Mouse (Mus musculus) testis, adult 2 months (tissue): Measurements from ENCODE around the gene Pecr. TPM values are rescaled to one million over a fixed set of nuclear protein-coding genes. Genes with fewer than 3 reads are reported as not detected.
"Not testable (repeated sequence)": the region's sequence is repeated elsewhere in the genome, so short reads cannot be mapped to it uniquely, and the experiment has no call there.

Source experiments
- H3K27ac ChIP-seq: fragments of 200-500 bp; 2 replicates; pipeline ENCODE4 v1.5.1; 2012; ENCODE audit warnings: low read depth, low read length; ENCODE audit not compliant: control insufficient read depth, insufficient read depth
- H3K27me3 ChIP-seq: fragments of 200-500 bp; 2 replicates; pipeline ENCODE4 v1.6.1; 2012; ENCODE audit warnings: mild to moderate bottlenecking, low read length, moderate library complexity; ENCODE audit not compliant: control insufficient read depth, insufficient read depth
- H3K36me3 ChIP-seq: fragments of 200-500 bp; 2 replicates; pipeline ENCODE4 v1.6.1; 2012; ENCODE audit warnings: mild to moderate bottlenecking, low read length; ENCODE audit not compliant: control insufficient read depth, insufficient read depth
- H3K4me1 ChIP-seq: fragments of 200-500 bp; 2 replicates; pipeline ENCODE4 v1.6.1; 2012; ENCODE audit warnings: low read length; ENCODE audit not compliant: control insufficient read depth, insufficient read depth
- H3K4me3 ChIP-seq: fragments of 200-500 bp; 2 replicates; pipeline ENCODE4 v1.5.1; 2012; ENCODE audit warnings: low read depth, mild to moderate bottlenecking, low read length, moderate library complexity, mixed read lengths; ENCODE audit not compliant: control insufficient read depth
- CTCF ChIP-seq: fragments of 200-500 bp; IDR thresholded peaks from 2 replicates; pipeline ENCODE4 v1.5.1; 2012; ENCODE audit warnings: low read depth, mild to moderate bottlenecking, inconsistent platforms, low read length, moderate library complexity; ENCODE audit not compliant: control insufficient read depth, insufficient read depth, insufficient replicate concordance
- POLR2A ChIP-seq: fragments of 200-500 bp; IDR thresholded peaks from 2 replicates; pipeline ENCODE4 v1.6.1; 2012; ENCODE audit warnings: low read depth, mild to moderate bottlenecking, inconsistent platforms, low read length, moderate library complexity; ENCODE audit not compliant: control insufficient read depth
- polyA plus RNA-seq: library from polyadenylated mRNA; depleted of rRNA; stranded (reverse); fragments of >200 nt; gene quantifications from 2 replicates; pipeline ENCODE4 v1.2.3, GENCODE M21; 2012

Gene Pecr
- polyA plus RNA-seq, 1 experiment, result 1.5 TPM

DNA sequence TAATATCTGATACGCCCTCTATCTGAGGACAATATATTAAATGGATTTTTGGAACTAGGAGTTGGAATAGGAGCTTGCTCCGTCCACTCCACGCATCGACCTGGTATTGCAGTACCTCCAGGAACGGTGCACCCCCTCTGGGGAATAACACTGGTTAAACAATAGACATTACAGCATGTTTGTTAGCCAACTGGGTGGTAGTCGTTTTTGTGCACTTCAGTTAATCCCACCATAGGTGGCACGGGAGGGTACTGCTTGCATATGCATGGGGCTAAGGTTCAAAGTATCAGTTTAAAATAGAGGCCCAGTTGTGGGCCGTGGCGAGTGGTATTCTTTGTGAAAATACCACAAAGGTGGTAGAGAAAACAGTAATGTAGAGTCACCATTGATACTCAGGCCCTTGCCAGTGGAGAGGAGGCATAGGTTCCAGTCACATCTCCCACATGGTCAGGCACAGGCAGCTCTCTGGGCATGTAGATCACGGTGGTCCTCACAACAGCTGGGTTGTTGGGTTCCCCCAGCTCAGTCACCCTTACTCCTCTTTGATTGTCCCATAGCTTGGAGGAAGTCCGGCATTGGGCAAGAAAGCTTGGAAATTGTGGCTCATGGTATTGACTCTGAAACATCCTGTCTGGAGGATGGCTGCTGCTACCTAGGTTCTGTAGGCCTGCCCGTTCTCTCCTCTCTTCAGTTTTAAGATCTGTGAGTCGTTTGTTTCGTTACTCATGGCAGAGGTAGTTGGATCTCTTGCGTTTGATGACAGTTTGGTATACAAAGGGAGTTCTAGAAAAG lies 28.9 kb downstream of the Pecr start:
- H3K36me3 ChIP-seq, result no peaks in the 10 kb centered on the region
- H3K27me3 ChIP-seq, result no peaks in the 10 kb centered on the region
- TF ChIP-seq POLR2A (no peak), CTCF (no peak)
- peak overlapping the region; percentile 24 for H3K27ac ChIP-seq
- H3K4me1 ChIP-seq, result peaks cover 10% of the 10 kb centered on the region
- no peak overlapping the region; the same call in 1 of the 2 replicates for H3K4me3 ChIP-seq

DNA sequence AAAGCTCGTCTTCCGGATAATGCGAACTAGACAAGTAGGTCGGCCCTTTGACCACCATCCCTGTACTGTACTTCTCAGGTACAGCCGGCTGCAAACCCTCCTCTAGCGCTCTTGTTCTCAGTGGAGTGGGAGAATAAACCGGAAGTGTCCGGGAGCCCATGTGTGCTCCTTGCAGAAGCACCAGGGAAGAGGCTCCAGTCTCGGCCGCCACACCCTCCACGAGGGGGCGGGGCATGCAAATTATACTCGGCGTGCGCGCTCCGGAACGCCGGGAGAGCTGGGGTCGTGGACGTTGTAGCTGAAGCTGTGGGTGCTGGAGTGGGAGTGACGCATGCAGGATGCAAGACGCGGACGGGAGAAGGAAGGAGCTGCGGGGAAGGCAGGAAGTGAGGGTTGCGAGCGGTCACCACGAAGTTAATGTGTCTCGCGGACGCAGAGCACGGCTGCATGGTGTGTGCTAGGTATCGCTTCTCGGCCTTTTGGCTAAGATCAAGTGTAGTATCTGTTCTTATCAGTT lies 29.5 kb downstream of the Pecr start:
- H3K27ac ChIP-seq, result peak overlapping the region; percentile 93
- peak overlapping the region; percentile 88 for H3K4me3 ChIP-seq
- no peaks in the 10 kb centered on the region for H3K27me3 ChIP-seq
- TF ChIP-seq CTCF (no peak; the same call in 1 of the 2 replicates), POLR2A (peak; percentile 96)
- no peaks in the 10 kb centered on the region for H3K36me3 ChIP-seq
- peaks cover 10% of the 10 kb centered on the region for H3K4me1 ChIP-seq

DNA sequence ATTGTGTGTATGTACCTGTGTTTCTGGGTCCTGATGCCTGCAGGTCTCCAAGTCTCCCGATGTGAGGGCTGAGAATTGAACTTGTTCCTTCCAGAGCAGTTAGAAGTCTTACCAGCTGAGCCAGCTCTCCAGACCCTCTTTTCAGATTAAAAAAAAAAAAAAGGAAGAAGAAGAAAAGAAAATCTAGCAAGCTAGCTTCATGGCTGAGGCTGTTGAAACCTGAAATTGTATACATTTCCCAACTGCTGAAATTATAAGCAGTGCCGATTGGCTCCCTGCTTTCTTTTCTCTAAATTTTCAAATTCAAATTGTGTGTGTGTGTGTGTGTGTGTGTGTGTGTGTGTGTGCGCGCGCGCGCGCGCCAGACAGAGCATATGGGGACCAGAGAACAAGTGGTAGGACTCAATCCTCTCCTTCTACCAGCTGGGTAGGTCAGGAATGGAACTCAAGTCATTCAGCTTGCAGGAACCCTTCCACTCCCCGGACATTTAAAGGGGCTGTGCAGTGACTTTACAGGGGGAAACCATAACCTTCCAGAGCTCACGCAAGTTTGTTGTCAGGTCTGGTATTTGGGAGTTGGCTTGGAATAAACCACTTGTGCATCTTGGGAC lies 30.1 kb downstream of the Pecr start:
- Histone ChIP-seq H3K27ac (no peak overlapping the region), H3K27me3 (no peaks in the 10 kb centered on the region), H3K4me3 (no peak overlapping the region), H3K4me1 (peaks cover 10% of the 10 kb centered on the region), H3K36me3 (no peaks in the 10 kb centered on the region)
- no peak for TF ChIP-seq POLR2A
- TF ChIP-seq CTCF, result no peak

DNA sequence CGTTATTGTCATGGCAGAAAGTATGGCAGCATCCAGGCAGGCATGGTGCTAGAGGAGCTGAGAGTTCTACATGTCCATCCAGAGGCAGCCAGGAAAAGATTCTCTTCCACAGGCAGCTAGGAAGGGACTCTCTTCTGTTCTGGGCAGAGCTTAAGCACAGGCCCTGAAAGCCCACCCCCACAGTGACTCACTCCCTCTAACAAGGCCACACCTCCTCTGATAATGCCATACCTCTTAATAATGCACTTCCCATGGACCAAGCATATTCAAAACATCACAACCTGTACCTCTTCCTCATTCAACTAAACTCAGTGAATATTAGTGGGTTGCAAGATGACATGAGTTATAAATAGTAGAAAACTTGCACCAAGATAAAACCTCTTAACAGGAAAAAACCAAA lies 32.3 kb downstream of the Pecr start:
- H3K36me3 ChIP-seq, result no peaks in the 10 kb centered on the region
- H3K4me1 ChIP-seq, result peaks cover 10% of the 10 kb centered on the region
- no peak overlapping the region for H3K27ac ChIP-seq
- no peaks in the 10 kb centered on the region for H3K27me3 ChIP-seq
- TF ChIP-seq POLR2A (no peak), CTCF (no peak)
- H3K4me3 ChIP-seq, result no peak overlapping the region

DNA sequence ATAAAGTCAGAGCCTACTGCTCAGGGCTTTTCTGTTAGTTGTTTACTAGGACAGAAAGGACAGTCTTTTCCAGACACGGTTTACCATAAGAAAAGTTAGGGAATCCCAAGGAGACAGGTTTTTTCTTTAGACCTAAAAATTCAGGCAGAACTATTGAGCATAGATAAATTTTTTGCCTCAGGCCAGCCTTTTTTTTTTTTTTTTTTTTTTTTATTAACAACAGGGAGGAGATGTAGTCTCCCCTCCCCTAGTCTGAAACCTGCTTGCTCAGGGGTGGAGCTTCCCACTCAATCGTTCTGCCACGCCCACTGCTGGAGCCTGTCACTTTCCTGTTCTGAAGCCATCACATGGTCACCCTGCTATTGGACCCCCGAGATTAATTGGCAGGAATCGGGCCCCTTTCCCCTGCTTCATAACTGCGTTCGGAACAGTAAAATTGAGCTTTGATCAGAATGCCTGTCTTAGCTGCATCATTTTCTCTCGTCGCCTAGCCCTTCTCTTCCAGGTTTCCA lies 35.8 kb downstream of the Pecr start:
- H3K4me3 ChIP-seq, H3K27me3 ChIP-seq: not testable (repeated sequence)

DNA sequence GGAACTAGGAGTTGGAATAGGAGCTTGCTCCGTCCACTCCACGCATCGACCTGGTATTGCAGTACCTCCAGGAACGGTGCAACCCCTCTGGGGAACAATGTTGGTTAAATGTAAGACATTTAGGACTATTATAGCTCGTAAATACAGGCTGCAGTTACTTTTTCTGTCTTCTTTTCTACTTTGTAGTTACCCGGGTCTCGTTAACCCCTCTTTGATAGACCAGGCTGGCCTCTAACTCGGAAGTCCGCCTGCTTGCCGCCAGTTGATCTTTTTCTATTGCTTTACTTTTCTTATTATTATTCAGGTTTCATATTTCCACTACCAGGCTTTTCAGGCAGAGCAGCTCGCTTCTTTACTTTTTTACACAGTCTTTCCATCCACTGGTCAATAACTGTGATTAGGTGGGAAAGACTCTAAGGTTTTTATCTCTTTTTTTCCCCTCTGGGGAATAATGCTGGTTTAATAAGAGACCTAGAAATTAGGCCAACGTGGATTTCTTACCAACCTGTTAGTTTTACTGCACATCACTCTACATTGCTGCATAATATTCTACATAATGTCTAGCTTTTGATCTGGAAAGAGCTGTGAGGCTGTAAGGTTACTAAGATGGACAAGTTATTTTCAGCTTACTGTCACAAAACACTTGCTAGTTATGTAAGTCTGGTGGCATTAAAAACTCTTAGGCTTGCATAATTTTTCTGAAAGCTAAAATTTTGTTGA lies 39.6 kb downstream of the Pecr start:
- peak overlapping the region; percentile 52; the same call in 1 of the 2 replicates for H3K27ac ChIP-seq
- peak overlapping the region; percentile 91 for H3K4me3 ChIP-seq
- no peaks in the 10 kb centered on the region; the same call in 1 of the 2 replicates for H3K4me1 ChIP-seq
- H3K36me3 ChIP-seq, result no peaks in the 10 kb centered on the region
- H3K27me3 ChIP-seq, result no peaks in the 10 kb centered on the region
- TF ChIP-seq CTCF (no peak), POLR2A (0 out of 2 replicates have a peak, but pooled peaks have one; percentile 3)

More for the DNA sequence above, 35.8 kb downstream of the Pecr start:
- H3K4me1 ChIP-seq, H3K27ac ChIP-seq, H3K36me3 ChIP-seq: not testable (repeated sequence)

DNA sequence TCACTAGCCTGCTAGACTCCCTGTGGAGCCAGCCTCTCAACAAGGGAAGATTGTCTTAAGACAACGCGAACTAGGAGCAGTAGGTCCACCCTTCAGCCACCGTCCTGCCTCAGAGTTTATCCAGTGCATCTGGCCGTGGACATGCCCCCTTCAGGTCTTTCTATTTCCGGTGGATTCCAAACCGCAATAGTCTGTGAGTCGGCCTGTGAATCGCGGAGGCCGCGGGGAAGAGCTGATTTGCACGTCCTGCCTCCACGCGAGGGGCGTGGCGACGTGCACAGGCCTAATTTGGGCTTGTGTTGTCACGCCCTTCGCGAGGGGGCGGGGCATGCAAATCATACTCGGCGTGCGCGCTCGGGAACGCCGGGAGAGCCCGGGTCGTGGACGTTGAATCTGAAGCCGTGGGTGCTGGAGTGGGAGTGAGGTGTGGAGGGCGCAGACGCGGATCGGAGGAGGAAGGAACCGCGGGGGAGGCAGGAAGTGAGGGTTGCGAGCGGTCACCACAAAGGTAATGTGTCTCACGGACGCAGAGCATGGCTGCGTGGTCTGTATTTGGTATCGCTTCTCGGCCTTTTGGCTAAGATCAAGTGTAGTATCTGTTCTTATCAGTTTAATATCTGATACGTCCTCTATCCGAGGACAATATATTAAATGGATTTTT lies 40.3 kb downstream of the Pecr start:
- Histone ChIP-seq H3K27me3 (no peaks in the 10 kb centered on the region), H3K36me3 (no peaks in the 10 kb centered on the region), H3K4me1 (no peaks in the 10 kb centered on the region; the same call in 1 of the 2 replicates), H3K27ac (peak overlapping the region; percentile 99), H3K4me3 (peak overlapping the region; percentile 91)
- TF ChIP-seq POLR2A, result peak; percentile 98
- TF ChIP-seq CTCF, result no peak
